Mouse (Mus musculus) brain, embryonic 18.5 days (tissue): ENCODE results near the gene Mmp7.

Experiments used
- DNase-seq: peaks from one replicate; pipeline ENCODE4 v3.0.0-alpha.2; 2012; ENCODE audit warnings: low read depth, low spot score

Gene Mmp7

DNA sequence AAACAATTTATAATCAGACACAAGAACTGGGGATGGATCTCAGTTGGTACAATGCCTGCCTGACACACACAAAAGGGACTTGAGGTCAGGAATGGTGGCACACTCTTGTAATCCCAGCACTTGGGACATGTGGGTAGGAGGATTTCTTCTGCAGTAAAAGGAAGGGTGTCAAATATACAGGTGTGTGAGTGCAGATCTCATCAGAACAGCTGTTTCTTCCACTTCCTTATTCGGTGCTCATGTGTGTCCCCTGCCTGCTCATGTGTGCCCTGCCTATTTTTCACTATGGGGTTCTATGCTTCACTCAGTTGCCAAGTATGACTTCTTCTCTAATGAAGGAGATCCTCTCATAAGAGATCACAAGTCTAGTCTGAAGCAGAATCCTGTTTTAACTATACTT, 50.8 kb downstream of the Mmp7 start:
- DNase-seq = no peak

DNA sequence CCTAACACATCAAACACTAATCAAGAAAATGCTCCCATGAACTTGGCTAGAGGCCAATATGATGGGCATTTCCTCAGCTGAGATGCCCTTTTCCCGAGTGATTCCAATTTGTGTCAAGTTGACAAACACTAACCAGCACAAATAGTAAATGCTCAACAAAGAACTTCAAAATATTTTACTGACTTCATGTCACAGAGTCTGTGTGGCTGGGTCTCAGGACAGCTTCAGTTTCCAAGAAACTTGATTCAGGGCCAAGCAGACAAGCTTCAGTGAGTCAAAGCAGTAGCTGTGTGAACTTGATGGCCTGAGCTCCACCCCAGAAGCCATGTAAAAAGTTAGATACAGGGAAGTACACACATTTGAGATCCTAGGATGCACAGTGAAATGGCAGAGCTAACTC, 52.3 kb downstream of the Mmp7 start:
- no peak for DNase-seq

- DNase-seq = no peak
Measured at GRCm38 (mm10) chr9:7748881-7749280, 57.0 kb downstream of the Mmp7 start.
